Mouse (Mus musculus) cortical plate, adult 2 months (tissue): ENCODE data around the gene Def6.

ENCODE experiments used
- CTCF ChIP-seq: fragments of 200-500 bp; IDR thresholded peaks from 2 replicates; pipeline ENCODE4 v1.5.1; 2011; ENCODE audit warnings: mild to moderate bottlenecking, control low read depth, low read length; ENCODE audit not compliant: insufficient read depth; ENCODE audit errors: extremely low read depth
- POLR2A ChIP-seq: fragments of 200-500 bp; IDR thresholded peaks from 2 replicates; pipeline ENCODE4 v1.6.1; 2011; ENCODE audit warnings: mild to moderate bottlenecking, low read length, control low read depth; ENCODE audit not compliant: insufficient read depth; ENCODE audit errors: extremely low read depth

- TF ChIP-seq CTCF (no peak), POLR2A (no peak)
These were observed 14.0 kb upstream of the Def6 start for GRCm38 (mm10) chr17:28193559-28193958.
